Mouse (Mus musculus) central nervous system, embryonic 14 days (tissue): ENCODE measurements around the gene Mkrn1. TPM values are rescaled to one million over a fixed set of nuclear protein-coding genes. Genes with fewer than 3 reads are reported as not detected.

Experiments
- polyA plus RNA-seq: library from polyadenylated mRNA; depleted of rRNA; stranded (reverse); fragments of >200 nt; gene quantifications from 2 replicates; pipeline ENCODE4 v1.2.3, GENCODE M21; 2012; rRNA removed

Gene Mkrn1
- polyA plus RNA-seq = 151 and 163 TPM in 2 replicates

GRCm38 (mm10) chr6:39419851-39420721 lies at the start of gene Mkrn1:
Gene Mkrn1, minus strand, starts transcription at chr6:39420462.

GRCm38 (mm10) chr6:39381125-39381880 lies 39.0 kb downstream of the Mkrn1 start, which contains the start of gene Rab19:
Gene Rab19, plus strand, starts transcription at chr6:39381175.

DNA sequence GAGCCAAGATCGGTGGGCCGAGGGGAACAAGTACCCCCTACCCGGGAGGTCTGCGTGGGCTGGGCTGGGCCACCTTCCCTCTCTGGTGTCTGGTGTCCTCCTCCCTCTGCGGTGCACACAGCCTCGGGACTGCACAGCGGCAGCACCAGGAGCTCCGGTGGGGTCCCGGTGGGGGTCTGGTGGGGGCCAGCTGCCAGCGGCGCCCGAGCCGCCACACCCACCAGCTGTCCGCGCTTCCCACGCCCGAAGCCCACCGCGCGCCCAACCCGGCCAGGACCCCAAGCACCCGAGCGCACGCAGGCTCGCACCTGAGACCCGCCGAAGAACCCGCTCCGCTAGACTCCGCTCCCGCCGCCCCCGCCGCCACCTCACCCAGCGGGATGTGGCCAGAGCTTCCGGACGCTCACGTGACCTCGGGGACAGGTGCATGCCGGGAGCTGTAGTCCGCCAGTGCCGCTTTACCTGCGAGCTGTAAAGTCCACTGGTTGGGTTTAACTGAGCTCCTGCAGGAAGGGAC lies 42.9 kb downstream of the Mkrn1 start, which contains the start of gene Slc37a3:
TSS of gene Slc37a3 (minus strand) at position 365 of the 517 bp plus-strand sequence.

Other genes with a start within 250 kb of the Mkrn1 start
- gene Kdm7a, start 213.7 kb downstream of the Mkrn1 start, polyA plus RNA-seq = 7.4 and 8.4 TPM in 2 replicates
- gene Slc37a3, start 42.8 kb downstream of the Mkrn1 start, polyA plus RNA-seq = 41.0 and 43.8 TPM in 2 replicates
- gene Rab19, start 39.3 kb downstream of the Mkrn1 start, polyA plus RNA-seq = 0.09 and 0.44 TPM in 2 replicates
- 38.7 and 41.0 TPM in 2 replicates for gene Dennd2a, start 137.4 kb upstream of the Mkrn1 start, polyA plus RNA-seq
- gene Adck2, start 153.4 kb upstream of the Mkrn1 start, polyA plus RNA-seq = 20.6 and 24.0 TPM in 2 replicates
- gene Gm42420, start 165.3 kb upstream of the Mkrn1 start, polyA plus RNA-seq = 0.90 and 1.3 TPM in 2 replicates
- gene Ndufb2, start 172.1 kb upstream of the Mkrn1 start, polyA plus RNA-seq = 174 and 180 TPM in 2 replicates